Mouse (Mus musculus): ENCODE measurements at regions not wholly inside any gene's neighbourhood (a gene's known extent, or its start where the extent isn't known, plus 50 kb on each side); places are given as distances from the start of the nearest gene placed in this dataset.

DNA sequence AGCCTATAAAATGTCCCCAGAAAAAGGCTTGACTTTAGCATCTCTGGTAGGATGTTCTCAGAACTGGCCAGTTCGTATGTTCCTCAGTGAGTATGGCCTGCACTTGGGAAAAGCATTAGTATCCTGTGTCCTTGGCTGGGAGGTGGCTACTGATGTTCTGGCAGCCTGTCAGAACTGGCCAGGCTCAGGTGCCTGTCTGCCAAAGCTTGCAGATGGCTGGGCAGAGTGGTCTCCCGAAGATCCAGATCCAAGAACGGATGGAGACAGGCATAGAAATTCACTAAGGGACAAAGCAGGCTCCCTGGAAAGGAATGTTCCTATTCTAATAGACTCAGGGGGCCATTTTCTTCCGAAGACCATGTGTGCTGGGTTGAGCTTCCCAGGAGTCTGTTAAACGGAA lies 329.6 kb downstream of the Cxcl12 start:
- TF ChIP-seq POLR2A (IDR thresholded peaks at IDR 0.05; ENCODE audit: borderline replicate concordance, low read depth, low read length) (no peak), CTCF (IDR thresholded peaks at IDR 0.05; ENCODE audit: low read depth, low read length) (no peak)
